Mouse (Mus musculus): ENCODE measurements around the gene Tmem150a. TPM values are rescaled to one million over a fixed set of nuclear protein-coding genes. Genes with fewer than 3 reads are reported as not detected.

Tmem150a gene
- polyA plus RNA-seq, 1 experiment = 8.7 TPM

GRCm38 (mm10) chr6:72352636-72353405, 2.4 kb upstream of the Tmem150a start:
- H3K4me1 ChIP-seq (ENCODE audit: control insufficient read depth, insufficient read depth, low read length) = peaks cover 7% of the 10 kb centered on the region
- H3K27me3 ChIP-seq (ENCODE audit: control insufficient read depth, insufficient read depth, low read length) = no peaks in the 10 kb centered on the region
- no peak overlapping the region for H3K4me3 ChIP-seq (ENCODE audit: control insufficient read depth, low read depth, low read length)
- peaks cover 4% of the 10 kb centered on the region for H3K36me3 ChIP-seq (ENCODE audit: control insufficient read depth, insufficient read depth, low read length)
- no peak overlapping the region; the same call in 1 of the 2 replicates for H3K27ac ChIP-seq (ENCODE audit: control insufficient read depth, insufficient read depth, low read depth, low read length)
- TF ChIP-seq POLR2A (IDR thresholded peaks at IDR 0.05; ENCODE audit: control insufficient read depth, low read depth, low read length) = no peak
- no peak for TF ChIP-seq CTCF (IDR thresholded peaks at IDR 0.05; ENCODE audit: control insufficient read depth, insufficient read depth, insufficient replicate concordance, low read depth, low read length)

GRCm38 (mm10) chr6:72354025-72354424, 1.2 kb upstream of the Tmem150a start:
- no peak overlapping the region for H3K27ac ChIP-seq (ENCODE audit: control insufficient read depth, insufficient read depth, low read depth, low read length)
- TF ChIP-seq POLR2A (IDR thresholded peaks at IDR 0.05; ENCODE audit: control insufficient read depth, low read depth, low read length) (no peak), CTCF (IDR thresholded peaks at IDR 0.05; ENCODE audit: control insufficient read depth, insufficient read depth, insufficient replicate concordance, low read depth, low read length) (no peak)
- peaks cover 4% of the 10 kb centered on the region for H3K36me3 ChIP-seq (ENCODE audit: control insufficient read depth, insufficient read depth, low read length)
- H3K4me1 ChIP-seq (ENCODE audit: control insufficient read depth, insufficient read depth, low read length) = peaks cover 7% of the 10 kb centered on the region
- no peaks in the 10 kb centered on the region for H3K27me3 ChIP-seq (ENCODE audit: control insufficient read depth, insufficient read depth, low read length)
- H3K4me3 ChIP-seq (ENCODE audit: control insufficient read depth, low read depth, low read length) = peak overlapping the region; percentile 9; the same call in 1 of the 2 replicates

- Histone ChIP-seq H3K27me3 (ENCODE audit: control insufficient read depth, insufficient read depth, low read length) (no peaks in the 10 kb centered on the region), H3K4me3 (ENCODE audit: control insufficient read depth, low read depth, low read length) (peak overlapping the region; percentile 91), H3K36me3 (ENCODE audit: control insufficient read depth, insufficient read depth, low read length) (peaks cover 2% of the 10 kb centered on the region), H3K4me1 (ENCODE audit: control insufficient read depth, insufficient read depth, low read length) (peaks cover 13% of the 10 kb centered on the region), H3K27ac (ENCODE audit: control insufficient read depth, insufficient read depth, low read depth, low read length) (no peak overlapping the region)
- no peak for TF ChIP-seq CTCF (IDR thresholded peaks at IDR 0.05; ENCODE audit: control insufficient read depth, insufficient read depth, insufficient replicate concordance, low read depth, low read length)
- TF ChIP-seq POLR2A (IDR thresholded peaks at IDR 0.05; ENCODE audit: control insufficient read depth, low read depth, low read length) = no peak
Observed at GRCm38 (mm10) chr6:72356001-72356532, 820 bp downstream of the Tmem150a start.

GRCm38 (mm10) chr6:72357164-72358079, 2.2 kb downstream of the Tmem150a start:
- Histone ChIP-seq H3K36me3 (ENCODE audit: control insufficient read depth, insufficient read depth, low read length) (peaks cover 2% of the 10 kb centered on the region; the same call in 1 of the 2 replicates), H3K4me3 (ENCODE audit: control insufficient read depth, low read depth, low read length) (no peak overlapping the region), H3K4me1 (ENCODE audit: control insufficient read depth, insufficient read depth, low read length) (peaks cover 18% of the 10 kb centered on the region), H3K27ac (ENCODE audit: control insufficient read depth, insufficient read depth, low read depth, low read length) (no peak overlapping the region), H3K27me3 (ENCODE audit: control insufficient read depth, insufficient read depth, low read length) (no peaks in the 10 kb centered on the region)
- no peak for TF ChIP-seq CTCF (IDR thresholded peaks at IDR 0.05; ENCODE audit: control insufficient read depth, insufficient read depth, insufficient replicate concordance, low read depth, low read length)
- no peak for TF ChIP-seq POLR2A (IDR thresholded peaks at IDR 0.05; ENCODE audit: control insufficient read depth, low read depth, low read length)

- H3K27me3 ChIP-seq (ENCODE audit: control insufficient read depth, insufficient read depth, low read length) = no peaks in the 10 kb centered on the region
- H3K36me3 ChIP-seq (ENCODE audit: control insufficient read depth, insufficient read depth, low read length) = peaks cover 2% of the 10 kb centered on the region; the same call in 1 of the 2 replicates
- H3K27ac ChIP-seq (ENCODE audit: control insufficient read depth, insufficient read depth, low read depth, low read length) = no peak overlapping the region
- peaks cover 20% of the 10 kb centered on the region for H3K4me1 ChIP-seq (ENCODE audit: control insufficient read depth, insufficient read depth, low read length)
- TF ChIP-seq POLR2A (IDR thresholded peaks at IDR 0.05; ENCODE audit: control insufficient read depth, low read depth, low read length) = peak; percentile 24; the same call in 1 of the 2 replicates
- TF ChIP-seq CTCF (IDR thresholded peaks at IDR 0.05; ENCODE audit: control insufficient read depth, insufficient read depth, insufficient replicate concordance, low read depth, low read length) = no peak
- no peak overlapping the region for H3K4me3 ChIP-seq (ENCODE audit: control insufficient read depth, low read depth, low read length)
Observed at GRCm38 (mm10) chr6:72358086-72358764, 3.0 kb downstream of the Tmem150a start.

- peaks cover 20% of the 10 kb centered on the region for H3K4me1 ChIP-seq (ENCODE audit: control insufficient read depth, insufficient read depth, low read length)
- no peaks in the 10 kb centered on the region for H3K27me3 ChIP-seq (ENCODE audit: control insufficient read depth, insufficient read depth, low read length)
- H3K4me3 ChIP-seq (ENCODE audit: control insufficient read depth, low read depth, low read length) = no peak overlapping the region
- no peak overlapping the region for H3K27ac ChIP-seq (ENCODE audit: control insufficient read depth, insufficient read depth, low read depth, low read length)
- H3K36me3 ChIP-seq (ENCODE audit: control insufficient read depth, insufficient read depth, low read length) = peaks cover 2% of the 10 kb centered on the region; the same call in 1 of the 2 replicates
- TF ChIP-seq CTCF (IDR thresholded peaks at IDR 0.05; ENCODE audit: control insufficient read depth, insufficient read depth, insufficient replicate concordance, low read depth, low read length) = no peak
Observed at GRCm38 (mm10) chr6:72359343-72359742, 4.1 kb downstream of the Tmem150a start.

Data from testis, adult 2 months (tissue).